Mouse (Mus musculus) cerebellum, adult 8-10 months (tissue): ENCODE measurements around the gene Osbpl3.
"Not testable (repeated sequence)": the region's sequence is repeated elsewhere in the genome, so short reads cannot be mapped to it uniquely, and the experiment has no call there.

Source experiments
- DNase-seq: peaks from one replicate; pipeline ENCODE4 v3.0.0; 2022

The Osbpl3 gene

GRCm38 (mm10) chr6:50452220-50452619 lies 3.8 kb downstream of the Osbpl3 start:
- no peak for DNase-seq

GRCm38 (mm10) chr6:50445616-50446015 lies 10.4 kb downstream of the Osbpl3 start:
- no peak for DNase-seq

GRCm38 (mm10) chr6:50440966-50441862 lies 14.8 kb downstream of the Osbpl3 start:
- no peak for DNase-seq

DNA sequence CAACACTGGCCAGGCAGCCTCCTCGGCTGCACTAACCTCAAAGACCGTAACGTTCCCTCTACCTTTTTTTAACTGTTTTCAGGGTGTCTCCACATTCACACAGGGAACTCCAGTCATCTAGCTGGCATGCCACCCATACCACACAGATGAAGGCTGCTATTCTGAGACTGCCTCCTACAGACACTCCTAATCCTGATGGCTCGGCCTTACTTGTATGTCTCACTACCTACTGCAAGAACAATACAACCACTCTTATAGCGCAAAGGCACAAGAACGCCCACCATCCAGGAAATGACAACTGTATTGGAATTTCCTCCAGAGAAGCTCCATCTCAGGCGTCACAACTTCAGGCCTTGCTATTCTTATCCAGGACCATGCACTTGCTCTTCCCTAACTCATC lies 15.8 kb downstream of the Osbpl3 start:
- no peak for DNase-seq

DNA sequence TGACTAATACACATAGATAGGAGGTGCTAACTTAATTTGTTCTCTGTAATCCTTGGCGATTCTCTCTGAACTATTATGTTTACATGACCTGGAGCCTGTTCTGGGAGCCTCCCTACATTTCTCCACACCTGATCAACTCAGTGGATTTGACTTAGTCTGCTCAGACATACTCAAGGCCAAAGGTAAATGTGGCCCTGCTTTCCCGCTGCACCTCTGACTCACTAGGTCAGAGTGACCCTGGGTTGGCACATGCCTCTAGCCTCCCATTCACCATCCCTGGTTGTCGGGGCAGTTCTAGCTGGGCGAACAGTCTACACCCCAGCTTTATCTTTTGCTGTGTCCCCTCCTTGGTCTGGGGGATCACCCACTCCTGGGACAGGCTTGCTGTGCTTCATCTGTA lies 17.1 kb downstream of the Osbpl3 start:
- not testable (repeated sequence) for DNase-seq

DNA sequence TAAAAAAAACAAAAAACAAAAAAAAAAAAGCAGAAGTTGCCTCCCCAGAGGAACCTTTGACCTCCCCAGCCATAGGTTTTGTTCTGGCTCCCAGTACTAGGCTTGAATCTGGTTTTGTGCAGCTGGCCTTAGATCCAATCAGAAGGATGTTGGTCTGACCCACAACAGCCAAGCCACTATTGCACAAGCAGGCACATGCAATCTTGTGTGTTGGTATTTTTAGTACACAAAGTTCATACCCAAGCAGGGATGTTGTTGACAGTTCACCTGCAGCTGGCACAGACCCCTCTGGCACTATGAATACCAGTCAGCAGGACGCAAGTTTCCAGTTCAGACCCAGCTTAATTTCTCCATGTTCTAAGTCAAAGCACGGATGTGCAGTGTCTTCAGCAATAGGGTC lies 18.2 kb downstream of the Osbpl3 start:
- no peak for DNase-seq

GRCm38 (mm10) chr6:50436661-50437060 lies 19.3 kb downstream of the Osbpl3 start:
- DNase-seq = no peak

DNA sequence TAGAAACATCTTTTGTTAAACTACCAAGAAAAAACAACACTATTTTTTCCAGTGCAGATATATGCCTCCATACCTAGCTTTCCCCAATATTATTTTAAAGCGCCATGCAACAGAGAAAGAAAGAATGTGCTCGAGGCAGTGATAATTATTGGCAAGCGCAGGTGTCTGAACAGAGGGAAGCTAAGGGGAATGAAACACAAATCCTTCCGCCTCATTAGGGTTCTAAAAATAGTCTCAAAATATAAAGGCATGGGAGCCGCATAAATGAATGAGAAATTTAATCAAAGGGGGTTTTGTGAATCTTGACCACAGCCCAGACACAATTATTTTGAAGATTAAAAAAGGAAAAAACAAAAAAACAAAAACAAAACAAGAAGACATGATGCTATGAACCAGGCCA lies 23.5 kb downstream of the Osbpl3 start:
- DNase-seq = no peak

DNA sequence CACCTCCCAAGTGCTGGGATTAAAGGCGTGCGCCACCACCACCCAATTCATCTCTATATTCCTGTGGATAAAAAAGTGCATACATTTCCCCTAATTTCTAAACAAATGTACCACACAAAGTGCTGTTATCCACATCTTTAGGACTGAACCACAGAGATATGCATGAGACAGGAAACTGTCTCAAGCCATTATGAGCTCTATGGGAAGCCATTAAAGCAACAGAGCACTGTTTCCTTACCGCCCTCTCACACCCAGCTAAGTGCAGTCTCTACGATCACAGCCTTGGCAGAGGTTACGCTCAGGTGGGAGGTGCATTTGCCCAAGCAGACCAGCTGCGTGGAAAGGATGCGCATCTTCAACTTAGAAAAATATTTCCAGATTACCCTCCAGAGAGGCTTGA lies 26.7 kb downstream of the Osbpl3 start:
- DNase-seq = no peak

DNA sequence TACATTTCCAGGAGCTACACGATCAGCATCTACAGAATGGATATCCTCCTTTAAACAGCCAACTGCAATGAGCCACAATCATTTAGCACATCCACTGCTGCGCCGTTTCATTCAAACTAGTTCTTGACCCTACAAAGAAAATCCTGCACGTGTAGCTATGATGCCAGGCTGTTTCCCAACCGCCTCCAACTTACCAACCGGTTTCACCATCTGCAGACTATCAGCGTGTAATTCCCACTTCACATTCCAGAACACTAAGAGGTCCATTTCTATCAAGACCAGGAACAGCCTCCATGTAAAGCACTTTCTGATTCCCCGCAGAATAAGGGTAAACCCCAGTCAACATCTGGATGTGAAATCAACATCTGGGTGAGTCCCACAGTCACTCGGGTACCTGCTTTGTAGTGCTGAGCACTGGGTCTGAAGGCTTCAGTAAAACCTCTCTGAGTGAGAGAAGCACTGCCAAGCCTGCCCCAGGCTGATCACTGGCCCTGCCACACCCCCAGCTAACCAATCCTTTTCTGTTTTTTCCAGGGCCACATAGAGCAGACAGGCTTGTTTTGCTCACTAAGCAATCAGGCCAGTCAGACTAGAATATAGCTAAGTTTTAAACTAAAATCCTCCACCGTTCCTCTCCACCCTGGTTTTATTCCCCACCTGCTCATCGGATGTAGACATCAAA lies 28.8 kb downstream of the Osbpl3 start:
- DNase-seq = no peak

DNA sequence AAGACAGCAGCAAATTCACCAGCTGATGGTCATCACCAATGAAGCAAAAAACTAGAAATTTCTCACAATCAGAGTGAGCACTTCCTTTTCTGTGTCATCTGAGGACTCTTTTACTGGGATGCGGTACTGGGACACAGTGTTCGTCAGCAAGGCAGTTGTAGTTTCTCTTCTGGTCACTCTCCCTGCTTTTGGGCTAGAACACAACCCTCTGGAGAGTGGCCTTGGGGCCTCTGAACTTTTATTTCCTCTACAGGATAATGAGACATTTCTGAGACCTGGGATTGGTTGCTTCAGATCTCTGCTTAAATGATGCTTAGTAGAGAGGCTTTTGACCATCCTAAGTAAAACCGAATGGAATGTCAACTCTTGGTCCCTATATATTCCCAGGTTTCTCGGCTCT lies 29.4 kb downstream of the Osbpl3 start:
- no peak for DNase-seq

- DNase-seq = no peak
Observed at GRCm38 (mm10) chr6:50424271-50424670, 31.7 kb downstream of the Osbpl3 start.

GRCm38 (mm10) chr6:50420413-50420812 lies 35.6 kb downstream of the Osbpl3 start:
- no peak for DNase-seq

GRCm38 (mm10) chr6:50419518-50420290 lies 36.3 kb downstream of the Osbpl3 start:
- no peak for DNase-seq

GRCm38 (mm10) chr6:50418951-50419350 lies 37.0 kb downstream of the Osbpl3 start:
- no peak for DNase-seq

- DNase-seq = no peak
Observed at GRCm38 (mm10) chr6:50416854-50417253, 39.1 kb downstream of the Osbpl3 start.

DNA sequence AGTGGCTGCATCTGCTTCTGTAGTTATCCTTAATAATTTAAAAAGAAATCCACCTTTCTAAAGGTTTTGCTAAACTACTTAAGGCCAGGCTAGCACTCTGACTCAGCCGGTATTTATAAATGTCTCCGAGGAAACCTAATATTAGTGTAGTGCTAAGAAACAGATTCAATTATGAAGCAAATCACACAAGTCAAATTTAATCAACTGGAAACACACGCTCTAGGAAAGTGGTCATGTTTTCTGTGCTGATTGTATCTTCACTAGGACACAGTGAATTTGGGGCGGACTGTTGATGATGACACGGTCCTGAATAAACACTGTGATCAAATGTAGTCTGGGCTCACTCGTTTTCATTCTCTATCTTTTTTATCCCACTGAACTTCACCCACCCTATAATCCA lies 40.6 kb downstream of the Osbpl3 start:
- no peak for DNase-seq

DNA sequence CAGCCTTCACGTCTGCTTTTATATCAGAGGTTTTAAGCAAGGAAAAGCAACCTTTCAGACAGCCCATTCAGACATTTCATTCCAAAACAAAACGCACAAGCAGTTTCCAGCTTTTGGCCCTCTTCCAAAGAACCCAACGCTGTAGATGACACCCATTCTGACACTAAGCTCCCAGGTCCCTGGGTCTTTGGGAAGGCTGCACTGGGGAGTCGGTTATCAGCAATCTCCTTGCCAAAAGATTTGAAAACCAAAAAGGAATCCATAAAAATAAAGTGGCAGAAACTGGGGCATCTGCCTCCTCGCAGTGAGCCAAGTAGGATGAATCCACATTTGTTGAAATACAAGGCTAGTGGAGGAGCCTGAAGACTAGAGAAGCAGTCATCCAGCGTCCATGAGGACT lies 41.5 kb downstream of the Osbpl3 start:
- peak; percentile 39 for DNase-seq

DNA sequence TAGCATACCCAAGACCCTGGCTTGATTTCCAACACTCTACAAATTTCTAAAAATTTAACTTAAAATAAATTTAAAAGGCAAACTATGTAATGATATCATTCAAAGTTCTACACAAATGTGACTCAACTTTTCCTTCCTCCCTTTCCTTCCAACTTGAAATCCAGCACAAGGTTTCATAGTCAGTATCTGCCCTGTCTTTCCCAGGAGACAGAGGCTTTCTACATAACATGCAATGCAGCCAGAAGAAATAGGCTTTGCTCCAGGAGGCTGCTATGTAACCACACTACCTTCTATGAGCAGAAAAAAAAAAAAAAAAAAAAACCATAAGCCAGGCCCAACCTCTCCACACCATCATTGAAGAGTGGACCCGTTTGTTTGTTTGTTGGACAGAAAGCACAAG lies 42.6 kb downstream of the Osbpl3 start:
- DNase-seq = no peak

DNA sequence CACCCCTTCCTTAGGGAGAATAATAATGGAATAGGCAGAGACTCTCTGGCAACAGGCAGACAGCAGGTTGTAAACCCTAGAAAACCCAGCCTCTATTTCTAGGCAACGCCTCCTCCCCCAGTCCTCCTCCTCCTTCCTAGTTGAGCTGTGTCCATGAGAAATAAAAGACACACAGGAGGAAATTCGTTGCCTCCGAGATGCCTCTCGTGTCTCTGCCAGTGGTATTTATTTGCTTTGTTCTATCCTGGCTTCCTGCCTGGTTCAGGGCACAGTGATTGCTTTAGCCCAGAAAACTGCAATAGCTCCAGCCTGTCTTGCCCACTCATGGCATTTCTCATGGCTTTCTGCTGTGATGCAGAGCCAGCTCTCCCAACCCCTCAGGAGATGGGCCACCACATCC lies 43.8 kb downstream of the Osbpl3 start:
- peak; percentile 43 for DNase-seq

- DNase-seq = peak; percentile 66
Observed at GRCm38 (mm10) chr6:50404698-50405097, 51.3 kb downstream of the Osbpl3 start.

DNA sequence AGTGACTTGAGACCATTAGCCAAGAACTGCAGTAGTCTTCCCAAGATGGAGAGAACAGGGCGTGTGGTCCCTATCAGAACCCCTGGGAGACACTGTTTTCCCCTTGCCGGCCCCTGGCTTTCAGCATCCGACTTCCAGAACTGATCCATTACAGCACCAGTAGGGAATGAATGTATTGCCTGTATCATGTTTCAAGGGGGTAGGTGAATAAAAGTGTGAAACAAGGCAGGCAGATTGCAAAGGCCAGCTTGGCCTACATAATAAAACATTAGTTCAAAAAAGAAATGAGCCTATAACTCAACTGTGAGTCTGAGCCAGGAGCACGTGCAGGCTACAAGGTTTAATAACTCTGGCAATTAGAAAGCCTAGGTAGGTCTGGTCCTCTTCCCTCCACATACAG lies 52.5 kb downstream of the Osbpl3 start:
- no peak for DNase-seq

DNA sequence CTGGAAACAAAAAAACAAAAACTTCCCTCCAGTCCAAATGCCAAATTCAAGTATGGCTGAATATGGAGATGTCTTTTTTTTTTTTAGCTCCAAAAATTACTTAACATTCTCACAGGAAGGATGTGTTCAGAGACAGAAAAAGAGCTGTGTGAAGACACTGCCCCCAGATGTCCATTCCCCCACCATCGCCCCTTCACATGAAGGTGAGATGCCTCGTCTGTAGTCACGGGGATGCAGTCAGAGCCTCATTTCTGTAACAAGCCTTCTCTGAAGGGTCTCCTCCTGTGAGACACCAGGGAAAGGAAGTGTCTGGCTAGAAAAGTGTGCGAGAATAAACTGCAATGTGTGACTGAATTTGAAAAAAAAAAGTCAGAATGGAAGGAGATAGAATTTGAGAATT lies 53.1 kb downstream of the Osbpl3 start:
- DNase-seq = no peak

DNA sequence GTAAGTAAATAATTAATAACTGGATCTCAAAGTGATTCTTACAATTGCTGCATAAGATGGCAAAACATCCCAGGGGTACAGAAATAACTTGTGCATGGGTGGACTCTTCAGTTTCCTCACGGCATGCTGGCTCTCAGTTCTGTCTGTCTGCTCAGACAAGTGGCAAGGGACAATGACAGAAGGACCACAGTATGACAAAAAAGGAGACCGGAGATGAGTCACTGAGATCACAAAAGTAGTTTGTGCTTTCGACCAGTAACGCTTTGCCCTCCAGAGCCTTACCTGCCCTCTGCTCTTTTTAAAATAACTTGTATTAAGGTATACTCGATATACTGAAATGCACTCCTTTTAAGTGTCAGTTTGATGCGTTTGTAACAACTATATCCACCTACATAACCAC lies 55.8 kb downstream of the Osbpl3 start:
- no peak for DNase-seq
